Mouse (Mus musculus) CH12.LX (cell line): ENCODE data around the gene Me3.

Experiments used
- BHLHE40 ChIP-seq: IDR thresholded peaks from 2 replicates; pipeline ENCODE4 v1.6.1; 2011; ENCODE audit warnings: mild to moderate bottlenecking, low read depth, low read length, improper control_type of control experiment
- CHD2 ChIP-seq: IDR thresholded peaks from 2 replicates; pipeline ENCODE4 v1.6.1; 2011; ENCODE audit warnings: low read length, improper control_type of control experiment
- EP300 ChIP-seq: IDR thresholded peaks from 2 replicates; pipeline ENCODE4 v1.6.1; 2011; ENCODE audit warnings: low read length, improper control_type of control experiment
- GABPA ChIP-seq: IDR thresholded peaks from 2 replicates; pipeline ENCODE4 v1.6.1; 2012; ENCODE audit warnings: low read depth, low read length, improper control_type of control experiment, inconsistent platforms; ENCODE audit not compliant: insufficient replicate concordance
- KAT2A ChIP-seq: IDR thresholded peaks from 2 replicates; pipeline ENCODE4 v1.6.1; 2012; ENCODE audit warnings: low read length, improper control_type of control experiment, inconsistent platforms; ENCODE audit not compliant: insufficient replicate concordance
- MEF2A ChIP-seq: IDR thresholded peaks from 2 replicates; pipeline ENCODE4 v1.6.1; 2014; ENCODE audit warnings: low read depth, mild to moderate bottlenecking, inconsistent platforms, low read length, improper control_type of control experiment, borderline replicate concordance
- POLR2A ChIP-seq: IDR thresholded peaks from 2 replicates; pipeline ENCODE4 v1.6.1; 2011; ENCODE audit warnings: low read depth, mild to moderate bottlenecking, improper control_type of control experiment, low read length
- ZMIZ1 ChIP-seq: IDR thresholded peaks from 2 replicates; pipeline ENCODE4 v1.6.1; 2012; ENCODE audit warnings: low read depth, mild to moderate bottlenecking, inconsistent platforms, low read length, improper control_type of control experiment

DNA sequence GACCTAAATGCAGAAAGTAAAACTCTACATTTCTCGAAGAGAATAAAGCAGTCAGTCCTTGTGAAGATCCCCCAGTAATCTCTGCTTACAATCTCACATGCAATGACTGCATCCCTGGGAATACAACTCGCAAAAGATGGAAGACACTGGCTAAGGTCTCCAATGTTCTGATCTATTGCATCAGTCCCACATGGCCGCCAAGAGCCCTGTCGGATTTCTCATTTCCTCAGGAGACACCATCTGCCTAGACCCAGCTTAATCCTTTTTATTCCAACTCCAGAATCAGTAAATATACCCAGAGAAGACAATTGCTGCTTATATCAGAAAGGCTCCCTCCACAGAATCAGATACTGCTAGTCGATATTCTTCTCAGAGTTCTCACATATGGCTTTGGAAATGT lies 220.9 kb downstream of the Me3 start:
- TF ChIP-seq CHD2 (no peak), MEF2A (no peak), BHLHE40 (no peak), KAT2A (no peak), EP300 (no peak), GABPA (no peak), POLR2A (no peak), ZMIZ1 (no peak)
